Mouse (Mus musculus): ENCODE measurements around the gene Nrtn.

Nrtn gene

DNA sequence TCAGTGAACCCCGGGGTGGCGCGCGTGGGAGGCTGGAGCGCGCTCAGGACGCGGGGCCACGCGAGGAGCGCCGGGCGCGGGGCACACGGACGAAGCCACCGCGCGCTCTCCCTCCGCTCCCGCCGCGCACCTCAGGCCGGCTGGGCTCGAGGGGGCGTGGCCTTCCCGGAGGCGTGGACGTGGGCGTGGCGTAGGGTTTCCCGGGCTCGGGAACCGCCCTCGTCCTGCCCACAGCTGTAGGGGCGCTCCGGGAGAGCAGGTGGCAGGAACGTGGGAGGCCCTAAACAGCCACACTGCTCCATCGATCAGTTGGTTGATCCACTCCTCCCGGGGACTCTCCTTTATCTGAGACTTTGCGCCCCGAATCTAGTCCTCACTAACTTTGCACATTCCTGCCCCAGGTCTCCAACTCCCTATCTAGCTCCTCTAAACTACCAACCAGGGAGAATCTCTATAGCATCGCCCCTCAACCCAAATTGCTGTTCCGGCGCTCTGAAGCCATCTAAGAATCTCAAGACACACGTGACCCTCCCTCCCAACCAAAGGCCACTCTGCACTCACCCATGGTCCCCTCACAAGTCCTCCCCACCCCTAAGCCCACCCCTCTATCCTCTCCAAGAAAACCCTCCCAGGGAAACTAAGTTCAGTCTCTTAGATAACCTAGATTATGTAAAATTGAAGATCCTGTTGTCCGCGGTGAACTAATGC lies at the start of gene Nrtn:
Gene Nrtn (minus strand): TSS at position 115 of the 708 bp plus-strand sequence.
- peak; percentile 73 for DNase-seq (ENCODE audit: low spot score)

GRCm38 (mm10) chr17:56805784-56806183 lies 48.5 kb upstream of the Nrtn start:
- DNase-seq (ENCODE audit: low spot score), result no peak

DNA sequence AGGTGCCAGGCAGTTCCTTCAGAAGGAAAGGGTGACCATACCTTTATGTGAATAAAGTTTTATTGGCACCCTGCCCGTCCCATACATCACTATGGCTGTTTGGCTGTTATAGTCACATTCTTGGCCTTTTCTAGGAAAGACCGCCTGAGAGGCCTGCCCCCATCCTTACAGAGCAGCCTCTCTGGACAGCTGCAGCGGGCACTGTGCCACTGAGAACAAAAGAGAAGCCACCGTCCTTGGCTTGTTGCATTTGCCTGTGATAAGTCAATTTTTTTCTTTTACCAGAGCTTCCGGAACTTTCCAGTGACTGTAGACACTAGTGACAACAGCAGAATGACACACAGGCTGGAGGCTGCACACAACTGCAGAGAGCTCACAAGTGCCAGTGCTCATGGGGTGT lies 47.6 kb upstream of the Nrtn start:
- no peak for DNase-seq (ENCODE audit: low spot score)

DNA sequence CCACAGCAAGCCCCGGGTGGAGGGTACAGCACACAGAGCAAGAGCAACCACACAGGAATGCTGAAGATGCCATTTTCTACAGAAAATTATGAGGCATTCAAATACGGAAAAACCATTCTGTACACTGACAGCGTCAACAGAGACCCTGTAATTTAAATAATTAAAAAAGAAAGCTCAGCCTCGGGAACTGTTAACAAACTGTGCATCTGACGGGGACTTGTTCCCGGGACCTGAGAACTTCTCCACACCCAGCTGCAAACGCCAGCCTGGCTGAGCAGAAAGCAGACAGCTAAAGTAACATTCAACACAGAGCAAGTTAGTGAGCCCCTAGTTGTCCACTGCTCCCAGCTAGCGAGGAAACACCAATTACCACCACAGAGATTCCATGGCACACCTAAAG lies 44.7 kb upstream of the Nrtn start:
- no peak for DNase-seq (ENCODE audit: low spot score)

- DNase-seq (ENCODE audit: low spot score), result no peak
Observed at GRCm38 (mm10) chr17:56799276-56799675, 41.9 kb upstream of the Nrtn start.

DNA sequence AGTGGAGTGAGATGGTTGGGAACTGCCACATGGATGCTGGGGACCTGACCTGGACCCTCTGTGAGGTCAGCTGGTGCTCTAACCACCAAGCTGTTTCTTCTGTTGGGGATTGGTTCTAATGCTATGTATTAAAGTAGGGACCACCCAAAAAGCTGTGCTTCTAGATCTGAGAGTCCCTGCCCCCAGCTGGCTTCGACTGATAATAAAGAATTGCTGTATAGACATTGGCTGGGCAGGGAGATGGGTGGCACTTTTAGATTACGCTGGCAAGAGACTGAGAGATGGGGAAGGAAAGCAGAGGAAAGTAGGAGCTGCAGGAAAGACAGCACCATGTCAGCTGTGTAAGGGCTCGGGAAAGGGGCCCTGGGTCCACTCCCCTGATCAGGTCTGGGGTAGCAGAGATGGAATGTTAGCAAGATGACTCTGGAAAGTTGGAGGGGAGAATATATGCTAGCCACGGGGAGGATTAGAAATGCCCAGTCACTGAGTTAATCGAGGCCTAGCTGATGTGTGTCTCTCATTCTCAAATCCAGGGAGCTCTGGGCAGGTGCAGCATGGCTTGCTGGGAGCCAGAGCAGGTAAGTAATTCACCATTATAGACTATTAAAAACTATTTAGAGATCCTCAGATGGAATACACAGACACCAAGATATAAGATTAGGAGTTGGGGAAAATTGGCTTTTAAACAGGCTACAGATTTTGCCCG lies 36.4 kb upstream of the Nrtn start:
- no peak for DNase-seq (ENCODE audit: low spot score)

DNA sequence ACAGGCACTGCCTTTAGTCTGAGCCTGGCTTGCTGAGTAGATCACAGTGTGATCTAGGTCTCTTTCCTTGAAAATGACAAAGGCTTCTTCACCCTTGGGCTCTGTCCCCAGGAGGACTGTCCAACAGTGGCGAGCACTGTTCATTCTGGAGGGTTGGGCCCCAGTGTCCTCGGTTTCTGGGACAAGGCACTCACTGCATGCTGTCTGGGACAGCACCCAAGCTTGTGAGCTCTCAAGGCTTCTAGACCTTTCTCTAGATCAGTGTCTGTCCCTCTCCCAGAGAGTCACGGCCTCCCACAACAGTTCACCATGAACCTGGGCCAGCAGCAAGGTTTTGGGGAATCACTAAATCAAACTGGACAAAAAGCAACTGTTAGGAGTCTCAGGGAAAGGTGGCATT lies 35.3 kb upstream of the Nrtn start:
- no peak for DNase-seq (ENCODE audit: low spot score)

- no peak for DNase-seq (ENCODE audit: low spot score)
Observed at GRCm38 (mm10) chr17:56789286-56789685, 32.0 kb upstream of the Nrtn start.

- no peak for DNase-seq (ENCODE audit: low spot score)
Observed at GRCm38 (mm10) chr17:56788886-56789285, 31.6 kb upstream of the Nrtn start.

DNA sequence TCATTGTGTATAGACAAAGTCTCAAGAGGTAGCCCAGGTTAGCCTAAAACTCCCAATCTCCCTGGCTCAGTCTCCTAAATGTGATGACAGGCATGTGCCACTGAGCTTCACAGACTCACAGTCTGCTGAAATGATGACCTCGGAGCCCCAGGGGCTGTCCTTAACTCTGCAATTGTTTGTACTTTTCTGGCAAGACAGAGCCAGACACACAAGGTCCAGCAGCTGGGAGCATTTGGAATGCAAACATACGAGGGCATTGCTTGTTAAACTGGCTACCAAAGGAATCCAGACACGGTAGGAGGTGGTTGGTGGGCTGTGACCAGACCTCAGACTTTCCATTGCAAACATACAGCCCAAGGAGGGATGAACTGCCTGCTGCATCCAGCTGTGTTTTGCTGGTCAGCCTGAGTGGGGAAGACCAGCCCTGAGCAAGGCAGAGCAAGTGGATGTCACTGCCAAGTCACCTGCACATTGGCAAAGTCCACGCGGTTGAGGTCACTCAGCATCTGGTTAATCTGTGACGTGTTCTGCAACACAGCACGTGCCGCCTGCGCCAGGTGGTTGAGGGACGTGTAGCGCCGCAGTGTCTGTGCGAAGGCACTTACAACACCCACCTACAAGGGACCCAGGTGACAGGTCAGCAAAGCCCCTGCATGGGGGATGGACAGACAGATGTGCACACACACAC lies 23.1 kb upstream of the Nrtn start:
- no peak for DNase-seq (ENCODE audit: low spot score)

DNA sequence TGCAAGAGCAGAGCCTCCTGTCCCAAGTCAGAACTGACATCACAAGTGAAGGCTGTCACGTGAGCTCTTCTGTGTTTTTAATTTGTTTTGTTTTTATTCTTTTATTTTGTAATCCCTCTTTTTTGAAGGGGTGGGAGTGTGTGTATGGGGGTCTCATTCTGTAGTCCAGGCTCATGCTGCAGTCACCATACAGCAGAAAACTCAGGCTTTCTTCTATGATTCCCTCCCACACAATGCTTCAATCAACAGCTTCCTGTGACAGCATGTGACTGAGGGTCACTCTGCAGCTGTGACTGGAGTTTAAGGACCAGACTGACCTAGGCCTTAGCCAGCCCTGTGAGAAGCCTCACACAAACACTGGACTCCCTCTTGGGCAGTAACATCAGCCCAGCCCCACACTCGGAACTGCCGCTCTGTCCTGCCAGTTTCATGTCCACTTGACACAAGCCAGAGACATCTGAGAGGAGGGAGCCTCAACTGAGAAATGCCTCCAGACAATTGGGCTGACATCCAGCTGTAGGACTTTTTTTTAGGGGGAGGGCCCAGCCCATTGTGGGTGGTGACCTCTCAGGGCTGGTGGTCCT lies 21.5 kb upstream of the Nrtn start:
- DNase-seq (ENCODE audit: low spot score), result no peak

GRCm38 (mm10) chr17:56777568-56777967 lies 20.2 kb upstream of the Nrtn start:
- DNase-seq (ENCODE audit: low spot score), result no peak

DNA sequence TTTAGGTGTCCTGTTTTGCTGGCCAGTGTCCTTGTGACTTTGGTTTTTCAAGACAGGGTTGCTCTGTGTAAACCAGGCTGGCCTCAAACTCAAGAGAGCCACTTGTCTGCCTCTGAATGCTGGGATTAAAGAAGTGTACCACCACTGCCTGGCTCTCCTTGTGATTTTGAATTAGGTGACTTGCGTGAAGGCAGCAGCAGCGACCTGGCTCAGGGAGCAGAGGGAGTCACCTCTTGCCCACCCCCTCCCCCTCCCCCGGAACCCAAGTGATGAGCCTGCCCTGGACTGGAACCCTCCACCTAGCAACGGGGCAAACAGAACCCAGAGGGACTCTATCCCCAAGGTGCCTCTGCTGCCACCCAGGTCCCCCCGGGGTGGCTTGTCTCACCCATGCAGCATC lies 12.6 kb upstream of the Nrtn start, which contains the start of gene Prr22:
Gene Prr22 (plus strand): TSS at position 301 of the 400 bp plus-strand sequence.
- no peak for DNase-seq (ENCODE audit: low spot score)

- no peak for DNase-seq (ENCODE audit: low spot score)
Observed at GRCm38 (mm10) chr17:56768941-56769340, 11.6 kb upstream of the Nrtn start.

GRCm38 (mm10) chr17:56767531-56768135 lies 10.3 kb upstream of the Nrtn start:
- DNase-seq (ENCODE audit: low spot score), result no peak

GRCm38 (mm10) chr17:56766631-56767405 lies 9.5 kb upstream of the Nrtn start:
- no peak for DNase-seq (ENCODE audit: low spot score)

GRCm38 (mm10) chr17:56765431-56765830 lies 8.1 kb upstream of the Nrtn start:
- DNase-seq (ENCODE audit: low spot score), result no peak

DNA sequence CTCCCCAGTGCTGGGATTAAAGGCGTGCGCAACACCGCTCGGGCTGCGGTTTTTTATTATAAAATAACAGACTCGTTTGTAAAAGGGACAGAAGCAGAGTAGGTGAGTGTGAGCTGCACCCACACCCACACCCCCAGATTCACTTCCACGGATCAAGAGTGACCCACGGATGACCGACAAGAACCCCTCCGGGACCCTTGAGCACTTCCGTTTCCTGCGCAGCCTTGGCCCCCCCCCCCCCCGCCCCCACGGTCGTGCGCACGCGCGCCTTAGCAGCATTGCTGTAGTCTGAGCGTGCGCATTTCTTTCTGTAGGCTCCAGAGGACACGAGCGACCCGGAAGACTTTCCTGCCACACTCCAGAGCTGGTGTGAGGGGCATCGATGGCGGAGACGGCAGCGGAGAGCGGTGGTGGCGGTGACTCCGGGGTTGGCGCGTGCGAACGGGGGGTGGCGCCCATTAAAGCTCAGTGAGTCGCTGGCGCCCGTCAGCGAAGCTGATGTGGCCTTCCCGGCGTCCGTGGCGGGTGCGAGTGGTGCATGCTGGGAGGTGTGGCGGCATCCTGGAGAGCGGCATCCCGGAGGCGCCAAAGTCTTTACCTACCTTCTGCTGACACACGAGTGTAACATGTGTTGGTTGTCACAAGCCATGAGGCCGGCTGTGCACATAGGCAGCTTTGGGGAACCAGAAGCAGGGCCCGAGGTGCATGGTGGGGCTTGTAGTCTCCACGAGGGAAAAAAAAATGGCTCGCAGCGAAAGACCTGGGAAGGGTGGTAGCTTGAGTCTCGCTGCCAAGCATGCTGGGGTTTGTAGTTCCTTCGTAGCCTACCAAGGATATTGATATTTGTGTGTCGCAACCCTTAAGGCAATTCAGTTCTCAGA lies 7.4 kb upstream of the Nrtn start, which contains the start of gene Dus3l:
Gene Dus3l (plus strand): TSS at position 284 of the 881 bp plus-strand sequence.
- DNase-seq (ENCODE audit: low spot score), result peak; percentile 91

GRCm38 (mm10) chr17:56763741-56764250 lies 6.5 kb upstream of the Nrtn start:
- no peak for DNase-seq (ENCODE audit: low spot score)

Measured in layer of hippocampus, adult 11-12 months (tissue).